Mouse (Mus musculus): Measurements from ENCODE around the gene Ruvbl2.

The Ruvbl2 gene

GRCm38 (mm10) chr7:45434203-45435015, 3.5 kb downstream of the Ruvbl2 start, which contains the start of gene Gys1:
Gys1 (plus strand) TSS chr7:45434844.
- DNase-seq (ENCODE audit: inconsistent age in 2 of 2, low spot score in 1 of 2) = peak; percentile 100

GRCm38 (mm10) chr7:45433835-45434202, 4.1 kb downstream of the Ruvbl2 start:
- no peak for DNase-seq (ENCODE audit: inconsistent age in 2 of 2, low spot score in 1 of 2)

- no peak for DNase-seq (ENCODE audit: inconsistent age in 2 of 2, low spot score in 1 of 2)
Observed at GRCm38 (mm10) chr7:45426556-45426955, 11.3 kb downstream of the Ruvbl2 start.

GRCm38 (mm10) chr7:45421194-45421593, 16.7 kb downstream of the Ruvbl2 start:
- no peak for DNase-seq (ENCODE audit: inconsistent age in 2 of 2, low spot score in 1 of 2)

GRCm38 (mm10) chr7:45420615-45420919, 17.3 kb downstream of the Ruvbl2 start, which contains the start of gene Lhb:
Lhb (plus strand) TSS chr7:45420820.
- DNase-seq (ENCODE audit: inconsistent age in 2 of 2, low spot score in 1 of 2) = no peak

DNA sequence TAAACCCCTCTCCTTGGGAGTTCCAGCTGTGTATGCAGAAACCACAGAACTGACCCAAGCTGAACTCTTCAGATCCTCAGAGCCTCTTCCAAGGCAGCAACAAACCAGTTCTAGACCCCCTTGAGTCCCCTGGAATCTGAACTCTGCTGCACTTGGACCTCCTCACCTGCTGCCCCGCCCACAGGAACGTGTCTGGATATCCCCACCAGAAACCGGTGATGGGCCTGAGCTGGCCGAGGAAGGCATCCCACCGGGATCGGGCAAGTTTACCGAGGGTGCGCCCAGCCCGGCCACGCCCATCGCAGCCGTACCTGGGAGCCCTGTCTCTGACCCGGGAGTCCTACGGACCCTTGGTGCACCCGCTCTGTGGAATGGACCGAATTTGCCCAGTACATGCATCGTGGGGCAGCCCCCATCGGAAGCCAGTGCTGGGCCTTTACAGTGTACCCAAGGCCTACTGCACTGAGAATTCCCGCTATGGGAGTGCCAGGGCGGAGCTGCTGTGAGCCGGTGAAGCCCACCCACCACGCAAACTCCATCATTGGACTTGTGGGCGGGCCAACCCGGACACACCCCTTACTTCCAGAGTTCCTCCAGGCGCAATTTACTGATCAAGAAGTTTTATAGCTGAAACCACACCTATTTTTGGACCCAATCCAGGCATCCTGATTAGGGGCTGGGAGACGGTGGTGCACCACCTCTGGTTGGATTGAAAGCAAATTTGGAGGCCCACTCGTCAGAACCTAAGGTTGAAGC, 17.9 kb downstream of the Ruvbl2 start:
- DNase-seq (ENCODE audit: inconsistent age in 2 of 2, low spot score in 1 of 2) = no peak

GRCm38 (mm10) chr7:45417962-45418492, 19.9 kb downstream of the Ruvbl2 start:
- DNase-seq (ENCODE audit: inconsistent age in 2 of 2, low spot score in 1 of 2) = no peak

DNA sequence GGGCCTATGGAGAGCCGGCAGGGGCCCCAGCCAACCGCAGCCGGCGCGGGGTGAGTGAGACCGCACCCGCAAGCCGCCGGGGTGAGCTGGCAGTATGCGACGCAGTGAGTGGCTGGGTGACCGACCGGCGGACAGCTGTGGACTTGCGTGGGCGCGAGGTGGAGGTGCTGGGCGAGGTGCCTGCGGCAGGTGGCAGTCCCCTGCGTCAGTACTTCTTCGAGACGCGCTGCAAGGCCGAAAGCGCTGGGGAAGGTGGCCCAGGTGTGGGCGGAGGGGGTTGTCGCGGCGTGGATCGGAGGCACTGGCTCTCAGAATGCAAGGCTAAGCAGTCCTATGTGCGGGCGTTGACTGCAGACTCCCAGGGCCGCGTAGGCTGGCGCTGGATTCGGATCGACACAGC, 22.3 kb downstream of the Ruvbl2 start:
- DNase-seq (ENCODE audit: inconsistent age in 2 of 2, low spot score in 1 of 2) = no peak

- no peak for DNase-seq (ENCODE audit: inconsistent age in 2 of 2, low spot score in 1 of 2)
Observed at GRCm38 (mm10) chr7:45414740-45415224, 23.1 kb downstream of the Ruvbl2 start.

GRCm38 (mm10) chr7:45413864-45414739, 23.8 kb downstream of the Ruvbl2 start:
- no peak for DNase-seq (ENCODE audit: inconsistent age in 2 of 2, low spot score in 1 of 2)

- DNase-seq (ENCODE audit: inconsistent age in 2 of 2, low spot score in 1 of 2) = no peak
Observed at GRCm38 (mm10) chr7:45413113-45413863, 24.6 kb downstream of the Ruvbl2 start, which contains the start of gene Ntf5. Ntf5 (plus strand) TSS chr7:45413695.

- DNase-seq (ENCODE audit: inconsistent age in 2 of 2, low spot score in 1 of 2) = no peak
Observed at GRCm38 (mm10) chr7:45412421-45412820, 25.5 kb downstream of the Ruvbl2 start.

- DNase-seq (ENCODE audit: inconsistent age in 2 of 2, low spot score in 1 of 2) = no peak
Observed at GRCm38 (mm10) chr7:45409497-45410163, 28.3 kb downstream of the Ruvbl2 start.

DNA sequence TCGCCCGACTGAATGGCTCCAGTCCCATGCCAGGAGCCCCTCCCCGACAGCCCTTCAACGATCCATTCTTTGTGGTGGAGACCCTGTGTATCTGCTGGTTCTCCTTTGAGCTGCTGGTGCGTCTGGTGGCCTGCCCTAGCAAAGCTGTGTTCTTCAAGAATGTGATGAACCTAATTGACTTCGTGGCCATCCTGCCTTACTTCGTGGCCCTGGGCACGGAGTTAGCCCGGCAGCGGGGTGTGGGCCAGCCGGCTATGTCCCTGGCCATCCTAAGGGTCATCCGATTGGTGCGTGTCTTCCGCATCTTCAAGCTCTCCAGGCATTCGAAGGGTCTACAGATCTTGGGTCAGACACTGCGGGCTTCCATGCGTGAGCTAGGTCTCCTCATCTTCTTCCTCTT, 28.9 kb downstream of the Ruvbl2 start:
- DNase-seq (ENCODE audit: inconsistent age in 2 of 2, low spot score in 1 of 2) = no peak

GRCm38 (mm10) chr7:45408351-45408750, 29.5 kb downstream of the Ruvbl2 start:
- no peak for DNase-seq (ENCODE audit: inconsistent age in 2 of 2, low spot score in 1 of 2)

GRCm38 (mm10) chr7:45407836-45408235, 30.1 kb downstream of the Ruvbl2 start:
- DNase-seq (ENCODE audit: inconsistent age in 2 of 2, low spot score in 1 of 2) = no peak

DNA sequence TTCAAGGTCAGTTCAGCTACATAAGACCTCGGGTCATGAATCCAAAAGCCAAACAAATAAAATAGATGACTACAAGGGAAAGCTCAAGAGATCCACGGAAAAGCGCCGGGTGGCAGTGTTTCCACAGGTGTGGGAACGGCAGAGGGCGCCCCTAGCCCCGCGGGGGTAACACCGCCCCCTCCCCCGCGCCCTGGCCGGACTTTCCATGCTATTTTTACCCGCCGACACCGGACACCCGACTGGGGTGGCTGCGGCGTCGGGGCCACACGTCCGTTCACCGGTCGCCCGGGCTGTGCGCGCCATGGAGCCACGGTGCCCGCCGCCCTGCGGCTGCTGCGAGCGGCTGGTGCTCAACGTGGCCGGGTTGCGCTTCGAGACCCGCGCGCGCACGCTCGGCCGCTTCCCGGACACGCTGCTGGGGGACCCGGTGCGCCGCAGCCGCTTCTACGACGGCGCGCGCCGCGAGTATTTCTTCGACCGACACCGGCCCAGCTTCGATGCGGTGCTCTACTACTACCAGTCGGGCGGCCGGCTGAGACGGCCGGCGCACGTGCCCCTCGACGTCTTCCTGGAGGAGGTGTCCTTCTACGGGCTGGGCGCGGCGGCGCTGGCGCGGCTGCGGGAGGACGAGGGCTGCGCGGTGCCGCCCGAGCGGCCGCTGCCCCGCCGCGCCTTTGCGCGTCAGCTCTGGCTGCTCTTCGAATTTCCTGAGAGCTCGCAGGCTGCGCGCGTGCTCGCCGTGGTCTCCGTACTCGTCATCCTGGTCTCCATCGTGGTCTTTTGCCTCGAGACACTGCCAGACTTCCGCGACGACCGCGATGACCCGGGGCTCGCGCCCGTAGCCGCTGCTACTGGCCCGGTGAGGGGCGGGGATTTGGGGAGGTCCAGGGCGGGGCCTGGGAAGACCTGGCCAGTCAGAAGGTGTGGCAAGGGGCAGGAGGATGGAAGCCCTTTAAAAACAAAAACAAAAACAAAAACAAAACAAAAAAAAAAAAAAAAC, 31.4 kb downstream of the Ruvbl2 start:
- peak in 1 of 2 experiments; percentile 64 for DNase-seq (ENCODE audit: inconsistent age in 2 of 2, low spot score in 1 of 2)

All from adrenal gland, adult (tissue).